Mouse (Mus musculus): ENCODE results near the gene Phgdh.
A peak's percentile ranks its signal among the peaks of the same experiment; 100 is the strongest.

Gene Phgdh

GRCm38 (mm10) chr3:98348106-98348505 is 8.3 kb upstream of the Phgdh start:
- DNase-seq (ENCODE audit: low spot score) = no peak

GRCm38 (mm10) chr3:98343235-98343634 is 3.4 kb upstream of the Phgdh start:
- no peak for DNase-seq (ENCODE audit: low spot score)

- DNase-seq (ENCODE audit: low spot score) = no peak
These were observed 1.2 kb upstream of the Phgdh start for GRCm38 (mm10) chr3:98340818-98341594.

GRCm38 (mm10) chr3:98339097-98339705 is 589 bp downstream of the Phgdh start:
- peak; percentile 39 for DNase-seq (ENCODE audit: low spot score)

- DNase-seq (ENCODE audit: low spot score) = peak; percentile 67
These were observed 1.2 kb downstream of the Phgdh start for GRCm38 (mm10) chr3:98338584-98339041.

- peak; percentile 32 for DNase-seq (ENCODE audit: low spot score)
These were observed 2.8 kb downstream of the Phgdh start for GRCm38 (mm10) chr3:98336661-98337654.

- no peak for DNase-seq (ENCODE audit: low spot score)
These were observed 3.9 kb downstream of the Phgdh start for GRCm38 (mm10) chr3:98335886-98336285.

GRCm38 (mm10) chr3:98335331-98335730 is 4.5 kb downstream of the Phgdh start:
- no peak for DNase-seq (ENCODE audit: low spot score)

- DNase-seq (ENCODE audit: low spot score) = no peak
These were observed 5.8 kb downstream of the Phgdh start for GRCm38 (mm10) chr3:98334010-98334409.

- DNase-seq (ENCODE audit: low spot score) = no peak
These were observed 15.6 kb downstream of the Phgdh start for GRCm38 (mm10) chr3:98324235-98324634.

GRCm38 (mm10) chr3:98322209-98322608 is 17.6 kb downstream of the Phgdh start:
- DNase-seq (ENCODE audit: low spot score) = no peak

GRCm38 (mm10) chr3:98319190-98319589 is 20.6 kb downstream of the Phgdh start:
- DNase-seq (ENCODE audit: low spot score) = peak; percentile 70

GRCm38 (mm10) chr3:98317143-98317542 is 22.6 kb downstream of the Phgdh start:
- no peak for DNase-seq (ENCODE audit: low spot score)

- no peak for DNase-seq (ENCODE audit: low spot score)
These were observed 24.6 kb downstream of the Phgdh start for GRCm38 (mm10) chr3:98315181-98315580.

GRCm38 (mm10) chr3:98313294-98314155 is 26.3 kb downstream of the Phgdh start:
- no peak for DNase-seq (ENCODE audit: low spot score)

- DNase-seq (ENCODE audit: low spot score) = peak; percentile 43
These were observed 26.9 kb downstream of the Phgdh start for GRCm38 (mm10) chr3:98312867-98313266.

- DNase-seq (ENCODE audit: low spot score) = no peak
These were observed 29.3 kb downstream of the Phgdh start for GRCm38 (mm10) chr3:98310456-98310855.

- DNase-seq (ENCODE audit: low spot score) = no peak
These were observed 31.2 kb downstream of the Phgdh start for GRCm38 (mm10) chr3:98308606-98309005.

GRCm38 (mm10) chr3:98301761-98302160 is 38.0 kb downstream of the Phgdh start:
- DNase-seq (ENCODE audit: low spot score) = no peak

GRCm38 (mm10) chr3:98300266-98300665 is 39.5 kb downstream of the Phgdh start:
- DNase-seq (ENCODE audit: low spot score) = no peak

GRCm38 (mm10) chr3:98299391-98300100 is 40.2 kb downstream of the Phgdh start:
- DNase-seq (ENCODE audit: low spot score) = no peak

Data from embryo, embryonic 10 days (tissue).